29 mouse cellular contexts compared by ENCODE assay signal in the genomic region with DNA sequence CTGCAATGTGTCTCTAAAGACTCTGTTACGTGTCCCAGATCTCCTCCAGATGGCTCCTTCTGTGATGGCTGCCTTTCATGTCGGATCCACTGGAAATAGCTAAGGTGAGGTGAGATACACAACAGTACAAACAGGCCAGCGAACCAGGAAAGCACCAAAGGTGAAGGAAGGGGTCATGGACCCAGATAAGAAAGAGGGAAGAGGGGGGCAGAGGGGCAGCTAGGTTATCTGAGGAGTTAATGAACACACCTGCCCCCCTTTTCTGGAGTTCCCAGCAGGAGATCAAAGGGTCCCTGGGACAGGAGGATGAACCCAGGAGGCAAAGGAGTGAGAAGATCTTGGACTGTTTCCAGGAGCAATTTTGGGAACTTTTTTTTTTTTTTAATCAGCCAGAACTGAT. TPM values are rescaled to one million over a fixed set of nuclear protein-coding genes. Genes with fewer than 3 reads are reported as not detected.
"Had no signal": no experiment of that assay in that cellular context is flagged by ENCODE, and none has a peak within 500 bp of the region (broad histone marks: within the 10 kb centered on the region; RNA-seq: fewer than 3 reads in every experiment).

No protein-coding gene starts in this region.

- DNase-seq: kidney, adult 18-20 months; kidney, adult 9 months; kidney, postnatal 14 days; kidney, postnatal 4 days; lung, embryonic 14.5 days; retina, postnatal 1 day; right cerebral cortex, postnatal 25 days; thymus, adult 2 months; thymus, postnatal 25 days had no signal

- H3K9ac ChIP-seq: intestine, embryonic 15.5 days; limb, embryonic 13.5 days; lung, embryonic 14.5 days; midbrain, embryonic 13.5 days; neural tube, embryonic 13.5 days had no signal

- H3K36me3 ChIP-seq: intestine, embryonic 15.5 days; limb, embryonic 10.5 days; limb, embryonic 13.5 days; midbrain, embryonic 13.5 days; neural tube, embryonic 13.5 days had no signal

- H3K9me3 ChIP-seq: intestine, embryonic 15.5 days; limb, embryonic 10.5 days; limb, embryonic 13.5 days; midbrain, embryonic 13.5 days; neural tube, embryonic 13.5 days had no signal

- ATAC-seq: intestine, embryonic 15.5 days; lung, postnatal 0 days; midbrain, embryonic 13.5 days; midbrain, embryonic 16.5 days had no signal

- H3K27me3 ChIP-seq: intestine, embryonic 15.5 days; limb, embryonic 13.5 days; midbrain, embryonic 13.5 days; neural tube, embryonic 13.5 days had no signal

- H3K4me3 ChIP-seq: intestine, embryonic 15.5 days; limb, embryonic 10.5 days; limb, embryonic 13.5 days; midbrain, embryonic 13.5 days; myocyte; neural tube, embryonic 13.5 days had no signal

- H3K4me1 ChIP-seq: limb, embryonic 13.5 days; neural tube, embryonic 13.5 days had no signal

- H3K4me2 ChIP-seq: intestine, embryonic 15.5 days; limb, embryonic 13.5 days; lung, embryonic 14.5 days; midbrain, embryonic 13.5 days; neural tube, embryonic 13.5 days had no signal

- H3K27ac ChIP-seq: intestine, embryonic 15.5 days; limb, embryonic 10.5 days; limb, embryonic 13.5 days; macrophage; midbrain, embryonic 13.5 days; neural tube, embryonic 13.5 days; stomach, postnatal 0 days had no signal

RNA-seq across cellular contexts. Expression of a gene that starts 9.4 kb away (rescaled TPM):
- total RNA-seq: layer of hippocampus, adult 18-20 months; layer of hippocampus, postnatal 14 days; left cerebral cortex, postnatal 25 days; liver, adult 2 months; megakaryocyte, adult 5-6 weeks; monocyte, adult 5-6 weeks; neutrophil, adult 5-6 weeks had no signal
- polyA plus RNA-seq: kidney, embryonic 16.5 days; limb, embryonic 10.5 days; limb, embryonic 13.5 days; liver, adult 2 months; lung, embryonic 14.5 days; lung, postnatal 0 days; macrophage; midbrain, embryonic 13.5 days; midbrain, embryonic 16.5 days; myocyte; neural tube, embryonic 13.5 days; spleen, adult 2 months; stomach, embryonic 14.5 days; stomach, postnatal 0 days; thymus, adult 2 months had no signal

RNA-seq across cellular contexts. Expression of a gene that starts 9.9 kb away (rescaled TPM):
- total RNA-seq: layer of hippocampus, adult 18-20 months; layer of hippocampus, postnatal 14 days; left cerebral cortex, postnatal 25 days; liver, adult 2 months; megakaryocyte, adult 5-6 weeks; monocyte, adult 5-6 weeks; neutrophil, adult 5-6 weeks had no signal
- polyA plus RNA-seq: intestine, embryonic 15.5 days; kidney, embryonic 16.5 days; limb, embryonic 10.5 days; limb, embryonic 13.5 days; liver, adult 2 months; lung, embryonic 14.5 days; lung, postnatal 0 days; macrophage; midbrain, embryonic 13.5 days; midbrain, embryonic 16.5 days; myocyte; neural tube, embryonic 13.5 days; stomach, embryonic 14.5 days; stomach, postnatal 0 days had no signal

RNA-seq across cellular contexts. Expression of a gene that starts 28.4 kb away (rescaled TPM):
- total RNA-seq: layer of hippocampus, adult 18-20 months; layer of hippocampus, postnatal 14 days; left cerebral cortex, postnatal 25 days; megakaryocyte, adult 5-6 weeks; monocyte, adult 5-6 weeks; neutrophil, adult 5-6 weeks had no signal
- polyA plus RNA-seq: limb, embryonic 10.5 days; lung, postnatal 0 days; macrophage; midbrain, embryonic 16.5 days; spleen, adult 2 months; stomach, postnatal 0 days; thymus, adult 2 months had no signal

RNA-seq across cellular contexts. Expression of a gene that starts 54.1 kb away (rescaled TPM):
- total RNA-seq: layer of hippocampus, adult 18-20 months; left cerebral cortex, postnatal 25 days; megakaryocyte, adult 5-6 weeks; monocyte, adult 5-6 weeks; neutrophil, adult 5-6 weeks had no signal
- polyA plus RNA-seq: limb, embryonic 10.5 days; limb, embryonic 13.5 days; lung, embryonic 14.5 days; macrophage; midbrain, embryonic 13.5 days; midbrain, embryonic 16.5 days; myocyte; neural tube, embryonic 13.5 days had no signal
